ENCODE assay signal across 15 mouse cellular contexts in the genomic region with DNA sequence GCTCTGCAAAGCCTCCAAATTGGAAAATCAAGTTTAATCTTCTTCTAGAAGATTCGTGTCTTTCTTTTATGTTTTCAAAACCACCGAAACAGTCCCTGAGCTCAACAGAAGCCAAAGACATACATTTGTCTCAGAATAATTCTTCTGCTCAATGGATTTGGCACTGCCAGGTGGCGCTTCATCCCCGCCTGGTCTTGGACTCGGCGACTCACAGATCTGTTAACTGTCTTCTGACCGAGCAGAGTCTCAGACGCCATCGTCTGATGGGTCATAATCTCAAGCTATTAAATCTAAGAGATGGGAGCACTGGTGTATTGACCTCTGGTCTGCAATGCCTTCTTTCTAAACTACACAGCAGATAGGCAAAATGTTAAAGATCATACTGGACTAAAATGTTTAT. TPM values are rescaled to one million over a fixed set of nuclear protein-coding genes. Genes with fewer than 3 reads are reported as not detected.
"Had no signal": no experiment of that assay in that cellular context is flagged by ENCODE, and none has a peak within 500 bp of the region (broad histone marks: within the 10 kb centered on the region; RNA-seq: fewer than 3 reads in every experiment).

No protein-coding gene starts in this region.

- ATAC-seq: midbrain, embryonic 16.5 days had no signal

- DNase-seq: lung, adult 18-20 months; lung, embryonic 14.5 days; lung, postnatal 10 days; lung, postnatal 4 days; midbrain, embryonic 14.5 days; retina, postnatal 1 day; right cerebral cortex, adult 18-20 months; right cerebral cortex, postnatal 25 days; right cerebral cortex, postnatal 4 days; spleen, adult 18-20 months; thymus, adult 18-20 months; thymus, postnatal 14 days; thymus, postnatal 36 days had no signal

RNA-seq across cellular contexts. Expression of a gene that starts 24.3 kb away (rescaled TPM):
- total RNA-seq: megakaryocyte-erythroid progenitor cell, adult 5-6 weeks had no signal
